Mouse (Mus musculus) brain, embryonic 14.5 days (tissue): ENCODE measurements around the gene Trmt1. TPM values are rescaled to one million over a fixed set of nuclear protein-coding genes. Genes with fewer than 3 reads are reported as not detected.
A peak's percentile ranks its signal among the peaks of the same experiment; 100 is the strongest.

Experiments
- DNase-seq: peaks from one replicate; pipeline ENCODE4 v3.0.0-alpha.2; 2011; ENCODE audit warnings: low read depth
- CTCF ChIP-seq: fragments of 200-500 bp; IDR thresholded peaks from 2 replicates; pipeline ENCODE4 v1.5.1; 2012; ENCODE audit warnings: inconsistent platforms, mild to moderate bottlenecking, moderate library complexity, borderline replicate concordance; ENCODE audit not compliant: insufficient read depth, insufficient read length; ENCODE audit errors: extremely low read depth
- POLR2A ChIP-seq: fragments of 200-500 bp; IDR thresholded peaks from 2 replicates; pipeline ENCODE4 v1.6.1; 2012; ENCODE audit warnings: mild to moderate bottlenecking, inconsistent platforms, borderline replicate concordance; ENCODE audit not compliant: poor library complexity, insufficient read depth, insufficient read length, severe bottlenecking; ENCODE audit errors: extremely low read depth
- polyA plus RNA-seq: library from polyadenylated mRNA; depleted of rRNA; stranded (reverse); fragments of >200 nt; gene quantifications from 2 replicates; pipeline ENCODE4 v1.2.3, GENCODE M21; 2012

The Trmt1 gene
- polyA plus RNA-seq, 1 experiment = 113 TPM

- no peak for DNase-seq
- TF ChIP-seq POLR2A (no peak), CTCF (no peak)
Measured at GRCm38 (mm10) chr8:84733959-84734358, 47.9 kb downstream of the Trmt1 start.

GRCm38 (mm10) chr8:84734680-84735079 lies 48.6 kb downstream of the Trmt1 start:
- TF ChIP-seq POLR2A (no peak), CTCF (no peak)

GRCm38 (mm10) chr8:84735597-84735996 lies 49.5 kb downstream of the Trmt1 start:
- no peak for TF ChIP-seq POLR2A
- TF ChIP-seq CTCF = no peak
- DNase-seq = no peak

More at GRCm38 (mm10) chr8:84734680-84735079, 48.6 kb downstream of the Trmt1 start:
- no peak for DNase-seq

- no peak for DNase-seq
- TF ChIP-seq POLR2A (no peak), CTCF (no peak)
Measured at GRCm38 (mm10) chr8:84736521-84736920, 50.4 kb downstream of the Trmt1 start.

GRCm38 (mm10) chr8:84737608-84738007 lies 51.5 kb downstream of the Trmt1 start:
- TF ChIP-seq POLR2A = no peak
- TF ChIP-seq CTCF = peak; percentile 97
- DNase-seq = peak; percentile 89

- no peak for DNase-seq
Measured at GRCm38 (mm10) chr8:84738266-84738665, 52.2 kb downstream of the Trmt1 start.

GRCm38 (mm10) chr8:84738715-84739400 lies 52.8 kb downstream of the Trmt1 start:
- no peak for TF ChIP-seq POLR2A
- TF ChIP-seq CTCF = no peak
- no peak for DNase-seq

More at GRCm38 (mm10) chr8:84738266-84738665, 52.2 kb downstream of the Trmt1 start:
- TF ChIP-seq POLR2A = no peak
- TF ChIP-seq CTCF = no peak

GRCm38 (mm10) chr8:84739401-84739742 lies 53.3 kb downstream of the Trmt1 start:
- peak; percentile 60 for DNase-seq
- no peak for TF ChIP-seq CTCF
- TF ChIP-seq POLR2A = no peak

- no peak for DNase-seq
- TF ChIP-seq CTCF (no peak), POLR2A (no peak)
Measured at GRCm38 (mm10) chr8:84740895-84741843, 55.1 kb downstream of the Trmt1 start.

GRCm38 (mm10) chr8:84742171-84743053 lies 56.3 kb downstream of the Trmt1 start:
- TF ChIP-seq CTCF = no peak
- TF ChIP-seq POLR2A = no peak

GRCm38 (mm10) chr8:84743054-84743415 lies 56.9 kb downstream of the Trmt1 start:
- TF ChIP-seq CTCF = no peak
- no peak for TF ChIP-seq POLR2A

More at GRCm38 (mm10) chr8:84742171-84743053, 56.3 kb downstream of the Trmt1 start:
- DNase-seq = peak; percentile 91

More at GRCm38 (mm10) chr8:84743054-84743415, 56.9 kb downstream of the Trmt1 start:
- DNase-seq = no peak
